Mouse (Mus musculus) forebrain, postnatal 0 days (tissue): ENCODE measurements at regions not wholly inside any gene's neighbourhood (a gene's known extent, or its start where the extent isn't known, plus 50 kb on each side); places are given as distances from the start of the nearest gene placed in this dataset.

ENCODE experiments used
- ATAC-seq: fragments of 200-750 bp; cut with Nextera tagmentation; 2 replicates; pipeline ENCODE4 v1.8.0; 2017; ENCODE audit warnings: mild to moderate bottlenecking, moderate library complexity
- DNase-seq: peaks from one replicate; pipeline ENCODE4 v3.0.0-alpha.2; 2015
- H3K27ac ChIP-seq: fragments of 300-500 bp; sonication (generic); 2 replicates; pipeline ENCODE4 v1.5.1; 2014; ENCODE audit warnings: low read depth, mild to moderate bottlenecking, antibody characterized with exemption, low read length, moderate library complexity, mixed read lengths
- H3K27me3 ChIP-seq: fragments of 300-500 bp; sonication (generic); 2 replicates; pipeline ENCODE4 v1.6.1; 2014; ENCODE audit warnings: mild to moderate bottlenecking, low read length, mixed read lengths; ENCODE audit not compliant: insufficient read depth
- H3K36me3 ChIP-seq: fragments of 300-500 bp; sonication (generic); 2 replicates; pipeline ENCODE4 v1.6.1; 2014; ENCODE audit warnings: mild to moderate bottlenecking, moderate library complexity; ENCODE audit not compliant: insufficient read depth
- H3K4me1 ChIP-seq: fragments of 300-500 bp; sonication (generic); 2 replicates; pipeline ENCODE4 v1.6.1; 2014; ENCODE audit warnings: antibody characterized with exemption; ENCODE audit not compliant: insufficient read depth
- H3K4me2 ChIP-seq: fragments of 300-500 bp; sonication (generic); 2 replicates; pipeline ENCODE4 v1.6.1; 2014; ENCODE audit warnings: low read depth, mild to moderate bottlenecking, moderate library complexity
- H3K4me3 ChIP-seq: fragments of 300-500 bp; sonication (generic); 2 replicates; pipeline ENCODE4 v1.5.1; 2014; ENCODE audit warnings: low read depth, low read length, mixed read lengths
- H3K9ac ChIP-seq: fragments of 300-500 bp; sonication (generic); 2 replicates; pipeline ENCODE4 v1.6.1; 2014; ENCODE audit warnings: mild to moderate bottlenecking
- H3K9me3 ChIP-seq: fragments of 300-500 bp; sonication (generic); 2 replicates; pipeline ENCODE4 v1.6.1; 2016; ENCODE audit warnings: low read length
- CTCF ChIP-seq: sonication (generic); IDR thresholded peaks from 2 replicates; pipeline ENCODE4 v1.5.1; 2016; ENCODE audit warnings: antibody characterized with exemption, control low read depth, low read depth
- WGBS: fragments of 180-500 bp; shearing (Covaris S2); extraction: QIAGEN DNeasy Blood & Tissue Kit; methylation state at CpG from one replicate; pipeline ENCODE4 v1.1.7; 2014; 5-methylcytosine and 5-hydroxymethylcytosine counted together

DNA sequence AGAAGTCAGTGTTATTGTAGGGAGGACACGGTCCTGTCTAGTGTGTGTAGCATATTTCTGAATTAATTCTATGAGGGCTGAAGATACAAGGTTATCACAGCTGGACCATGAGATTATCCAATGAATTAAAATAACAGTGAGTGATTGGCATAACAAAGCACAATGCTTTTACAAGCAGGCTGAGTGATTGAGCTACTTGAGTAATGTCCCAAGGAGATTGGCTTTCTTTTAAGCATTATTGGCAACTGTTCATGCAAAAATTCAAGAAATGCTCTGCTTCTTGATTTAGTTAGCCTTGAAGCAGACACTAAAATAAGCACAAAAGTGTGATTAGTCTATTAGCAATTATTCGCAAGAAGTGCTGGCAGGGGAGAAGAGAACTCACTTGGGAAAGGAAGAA lies 219.4 kb upstream of the Etaa1 start:
- Histone ChIP-seq H3K4me2 (no peak overlapping the region), H3K9ac (no peak overlapping the region), H3K4me3 (no peak overlapping the region), H3K9me3 (no peaks in the 10 kb centered on the region), H3K27me3 (no peaks in the 10 kb centered on the region), H3K4me1 (no peaks in the 10 kb centered on the region), H3K27ac (no peak overlapping the region), H3K36me3 (no peaks in the 10 kb centered on the region)
- ATAC-seq (no peak), DNase-seq (no peak)
- no peak for TF ChIP-seq CTCF
- 56% methylated on average over 2 of the region's 2 CpGs for WGBS

DNA sequence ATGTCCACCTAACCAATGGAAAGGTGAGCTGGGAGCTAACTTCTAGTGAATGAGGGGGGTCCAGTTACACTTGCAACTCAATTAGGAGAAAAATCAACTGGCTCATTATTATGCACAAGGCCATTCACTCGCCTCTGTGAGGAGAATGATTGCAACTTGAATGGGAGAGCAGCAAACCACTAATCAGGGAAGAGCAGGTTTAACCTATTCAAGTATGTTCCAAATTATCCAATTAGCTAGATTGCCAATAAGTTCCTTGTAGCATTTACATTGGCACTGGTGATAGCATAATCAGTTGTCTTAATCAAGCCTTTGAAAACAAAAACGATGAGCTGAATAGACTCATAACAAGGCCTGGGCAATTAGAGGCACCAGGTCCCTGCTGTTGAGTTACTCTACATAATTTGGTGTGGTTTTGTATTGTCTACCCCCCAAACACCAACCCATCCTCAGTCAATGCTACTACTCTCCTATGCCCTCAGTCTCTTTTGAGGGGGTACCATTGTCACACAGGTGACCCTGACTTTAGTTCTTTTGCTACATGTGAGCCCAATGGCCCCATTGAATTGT lies 217.6 kb upstream of the Etaa1 start:
- no peak for TF ChIP-seq CTCF
- no peak for DNase-seq
- H3K36me3 ChIP-seq = no peaks in the 10 kb centered on the region
- 16% methylated on average over 2 of the region's 2 CpGs for WGBS
- H3K9ac ChIP-seq = no peak overlapping the region
- H3K4me1 ChIP-seq = no peaks in the 10 kb centered on the region
- H3K4me3 ChIP-seq = no peak overlapping the region
- no peaks in the 10 kb centered on the region for H3K9me3 ChIP-seq
- H3K27ac ChIP-seq = no peak overlapping the region
- peak; percentile 18; the same call in 1 of the 2 replicates for ATAC-seq
- H3K27me3 ChIP-seq = no peaks in the 10 kb centered on the region
- no peak overlapping the region for H3K4me2 ChIP-seq

DNA sequence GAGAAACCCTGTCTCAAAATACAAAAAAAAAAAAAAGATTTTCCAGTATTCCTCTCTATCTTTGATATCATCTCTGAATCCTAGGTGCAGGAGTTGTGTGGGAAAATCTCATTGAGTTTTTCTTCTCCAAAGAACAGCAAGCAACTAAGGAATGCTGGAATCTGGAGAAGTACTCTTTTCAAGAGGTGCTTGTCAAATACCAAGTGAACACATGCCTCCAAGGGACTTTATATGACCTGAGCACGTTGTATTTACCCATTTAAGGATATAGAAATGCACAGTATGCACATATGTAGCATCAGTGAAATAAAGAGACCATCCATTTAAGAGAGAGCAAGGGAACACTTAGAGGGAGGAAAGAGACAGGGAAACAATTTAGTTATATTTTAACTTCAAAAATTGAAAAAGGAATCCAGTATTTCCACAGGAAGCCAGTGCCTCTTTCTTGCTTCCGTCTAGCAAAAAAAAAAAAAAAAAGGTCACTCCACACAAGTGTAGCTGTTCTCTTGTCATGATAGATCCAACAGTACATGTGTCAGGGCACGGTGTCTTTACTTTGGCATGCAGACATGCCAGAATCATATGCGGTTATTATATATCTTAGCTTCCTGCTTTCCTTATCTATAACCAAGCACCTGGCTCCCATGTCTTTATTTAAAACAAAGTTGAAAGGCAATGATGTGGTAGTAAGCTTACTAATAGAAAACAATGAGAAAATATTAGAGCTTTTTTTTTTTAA lies 212.1 kb upstream of the Etaa1 start:
- Histone ChIP-seq H3K36me3 (no peaks in the 10 kb centered on the region), H3K4me3 (no peak overlapping the region), H3K4me2 (no peak overlapping the region), H3K27me3 (no peaks in the 10 kb centered on the region), H3K9ac (no peak overlapping the region), H3K4me1 (peaks cover 6% of the 10 kb centered on the region; the same call in 1 of the 2 replicates), H3K9me3 (no peaks in the 10 kb centered on the region), H3K27ac (no peak overlapping the region)
- WGBS = 87% methylated on average over 4 of the region's 4 CpGs
- ATAC-seq = no peak
- DNase-seq = no peak
- no peak for TF ChIP-seq CTCF

DNA sequence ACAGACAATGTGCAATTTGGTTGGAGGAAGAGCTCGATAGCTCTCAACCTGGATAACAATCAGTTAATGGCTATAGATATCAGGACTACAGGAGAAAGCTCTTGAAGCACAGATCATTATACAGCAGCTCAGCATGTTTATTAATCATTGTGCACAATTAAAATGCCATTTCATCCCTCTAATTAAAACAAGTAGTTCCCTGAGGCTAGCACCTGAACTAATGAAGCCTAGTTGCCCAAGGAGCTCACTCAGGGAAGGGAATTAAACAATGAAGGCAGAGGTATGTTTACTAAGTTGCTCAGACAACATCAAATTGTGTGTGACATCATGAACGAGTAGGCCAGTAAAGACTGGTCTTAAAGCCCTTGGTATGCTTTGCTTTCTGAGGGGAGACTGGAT lies 210.3 kb upstream of the Etaa1 start:
- Histone ChIP-seq H3K9ac (no peak overlapping the region), H3K27ac (no peak overlapping the region), H3K4me2 (no peak overlapping the region), H3K27me3 (no peaks in the 10 kb centered on the region), H3K4me1 (peaks cover 6% of the 10 kb centered on the region; the same call in 1 of the 2 replicates), H3K4me3 (no peak overlapping the region), H3K9me3 (no peaks in the 10 kb centered on the region), H3K36me3 (no peaks in the 10 kb centered on the region)
- WGBS = 29% methylated on average over 2 of the region's 2 CpGs
- TF ChIP-seq CTCF = no peak
- DNase-seq (peak; percentile 7), ATAC-seq (no peak)

DNA sequence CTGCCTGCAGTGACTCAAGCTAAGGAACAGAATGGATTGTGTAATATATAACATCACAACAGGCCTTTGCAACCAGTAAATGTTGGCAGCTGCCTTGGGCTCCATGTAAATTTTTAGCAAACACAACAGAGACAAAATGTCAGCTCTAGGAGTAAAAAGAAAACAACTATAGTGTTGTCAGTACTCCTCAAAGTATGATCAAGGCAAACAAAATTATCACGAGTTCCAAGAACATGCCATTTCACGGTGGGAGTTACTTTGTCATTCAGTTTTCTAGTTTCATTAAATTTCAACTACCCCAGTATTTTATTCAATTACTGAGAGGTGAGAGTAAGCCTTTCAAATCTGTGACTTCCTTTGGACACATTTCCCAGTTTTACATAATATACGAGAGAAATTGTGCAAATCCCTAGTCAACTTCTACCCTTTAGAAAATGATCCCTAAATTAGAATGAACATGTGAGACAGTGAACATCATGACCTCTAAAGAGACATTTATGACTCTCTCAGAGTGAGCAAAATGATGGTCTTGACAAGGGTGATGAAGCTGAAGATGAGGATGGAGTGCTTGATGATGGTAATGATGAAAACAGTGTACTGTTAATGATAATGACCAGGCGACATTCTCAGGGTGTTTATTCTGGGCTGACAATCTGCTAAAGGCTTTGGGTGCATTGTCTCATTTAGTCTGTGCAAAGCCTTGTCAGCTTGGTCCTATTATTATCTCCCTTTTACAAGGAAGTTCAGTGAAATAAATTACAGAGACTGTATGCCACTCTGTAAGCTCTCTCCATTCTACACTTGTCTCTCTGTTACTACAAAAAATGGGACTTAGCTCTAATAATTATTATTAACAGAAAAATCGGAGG lies 209.7 kb upstream of the Etaa1 start:
- DNase-seq (peak; percentile 23), ATAC-seq (peak; percentile 79)
- 34% methylated on average over 5 of the region's 5 CpGs for WGBS

DNA sequence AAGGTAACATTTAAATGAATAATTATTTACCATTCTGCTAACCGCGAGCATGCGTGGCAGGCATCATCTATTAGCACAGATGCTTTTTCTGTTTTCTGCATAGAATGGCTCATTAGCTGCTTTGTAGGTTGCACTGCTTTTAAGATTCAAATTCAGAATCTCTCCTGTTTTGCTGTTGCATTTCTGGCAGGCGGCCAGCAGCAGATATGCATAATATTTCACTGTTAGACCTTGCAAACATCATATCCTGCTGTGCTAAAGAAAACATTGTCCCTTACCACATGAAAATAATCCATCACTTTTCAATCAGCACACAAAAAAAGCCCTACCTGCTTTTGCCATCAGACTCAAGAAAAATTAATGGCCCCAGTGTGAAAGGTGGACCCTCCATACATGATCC lies 202.8 kb upstream of the Etaa1 start:
- no peak for TF ChIP-seq CTCF
- no peak overlapping the region for H3K27ac ChIP-seq
- no peak for DNase-seq
- no peak overlapping the region for H3K9ac ChIP-seq
- 41% methylated on average over 4 of the region's 4 CpGs for WGBS
- H3K27me3 ChIP-seq = no peaks in the 10 kb centered on the region
- H3K4me1 ChIP-seq = no peaks in the 10 kb centered on the region
- H3K4me3 ChIP-seq = no peak overlapping the region
- H3K9me3 ChIP-seq = no peaks in the 10 kb centered on the region
- H3K36me3 ChIP-seq = no peaks in the 10 kb centered on the region
- no peak for ATAC-seq
- no peak overlapping the region for H3K4me2 ChIP-seq

More for the DNA sequence above, 209.7 kb upstream of the Etaa1 start:
- H3K4me1 ChIP-seq = peaks cover 6% of the 10 kb centered on the region; the same call in 1 of the 2 replicates
- H3K4me3 ChIP-seq = no peak overlapping the region
- no peak overlapping the region for H3K27ac ChIP-seq
- no peak overlapping the region for H3K9ac ChIP-seq
- H3K36me3 ChIP-seq = no peaks in the 10 kb centered on the region
- TF ChIP-seq CTCF = no peak
- H3K9me3 ChIP-seq = no peaks in the 10 kb centered on the region
- no peak overlapping the region for H3K4me2 ChIP-seq
- no peaks in the 10 kb centered on the region for H3K27me3 ChIP-seq
